Mouse (Mus musculus) splenic B cell, adult 2 months (primary cell): ENCODE results near the gene Siah1b.

Experiments
- DNase-seq: peaks from one replicate; pipeline ENCODE4 v3.0.0-alpha.2; 2011; ENCODE audit warnings: low read depth, low spot score
- H3K27me3 ChIP-seq: 2 replicates; pipeline ENCODE4 v1.6.1; 2012; ENCODE audit warnings: mild to moderate bottlenecking, low read length, moderate library complexity, mixed read lengths; ENCODE audit not compliant: control insufficient read depth, poor library complexity, insufficient read depth, severe bottlenecking
- H3K36me3 ChIP-seq: 2 replicates; pipeline ENCODE4 v1.6.1; 2012; ENCODE audit warnings: mild to moderate bottlenecking, low read length, moderate library complexity, mixed read lengths; ENCODE audit not compliant: control insufficient read depth, poor library complexity, insufficient read depth, severe bottlenecking

The Siah1b gene

DNA sequence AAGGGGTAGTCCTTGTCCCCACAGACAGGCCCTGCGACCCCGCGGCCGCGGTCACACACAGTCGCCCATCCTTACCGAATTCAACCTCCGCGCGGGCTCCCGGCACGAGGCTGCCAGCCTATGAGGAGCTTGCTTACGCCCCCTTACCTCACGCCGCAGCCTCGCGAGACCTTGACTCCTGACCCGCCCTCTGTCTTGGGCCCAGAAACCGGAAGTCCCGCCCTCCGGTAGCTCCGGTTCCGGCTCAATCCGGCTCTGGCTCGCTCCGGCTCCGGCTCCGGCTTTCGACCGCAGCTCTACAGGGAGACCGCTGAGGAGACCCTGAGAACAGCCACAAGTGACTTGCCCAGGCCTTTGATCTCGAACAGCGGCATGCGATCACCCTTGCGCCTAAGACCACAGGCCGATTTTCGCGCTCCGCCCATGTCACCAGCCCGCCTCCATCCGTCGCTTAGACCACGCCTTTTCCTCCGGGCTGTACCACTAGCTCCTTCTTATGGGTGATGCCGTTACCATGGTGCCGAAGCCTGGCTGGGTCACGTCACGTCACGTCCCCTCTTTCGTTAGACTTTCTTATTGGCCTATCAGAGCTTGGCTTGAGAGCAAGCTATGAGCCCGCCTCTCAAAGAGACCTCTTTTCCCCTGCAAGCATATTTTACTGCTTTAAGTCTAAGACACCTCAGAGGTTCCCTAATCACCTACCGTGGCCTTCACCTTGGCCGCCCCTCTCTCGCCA lies at the start of gene Siah1b:
Siah1b (minus strand) TSS at position 454 of the 736 bp plus-strand sequence.
- Histone ChIP-seq H3K27me3 (no peaks in the 10 kb centered on the region), H3K36me3 (no peaks in the 10 kb centered on the region)
- DNase-seq, result peak; percentile 96

DNA sequence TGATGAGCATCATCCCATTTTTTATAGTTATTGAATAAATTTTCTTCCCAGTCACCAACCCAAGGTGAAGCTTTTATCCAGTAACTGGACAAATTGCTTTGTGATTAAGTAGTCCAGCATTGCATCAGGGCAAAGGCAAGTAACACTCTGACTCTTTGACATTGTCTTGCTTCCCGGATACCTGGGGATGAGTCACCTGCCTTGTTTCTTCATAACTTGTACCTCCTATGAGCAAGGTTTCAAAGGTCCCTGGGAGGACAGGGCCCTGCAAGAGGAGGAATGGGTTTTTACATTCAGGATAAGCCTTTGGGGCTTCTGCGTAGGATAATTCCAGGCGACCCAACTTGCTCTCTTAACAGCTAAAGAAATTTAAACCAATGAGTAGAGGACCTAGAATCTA lies 47.6 kb upstream of the Siah1b start:
- Histone ChIP-seq H3K36me3 (no peaks in the 10 kb centered on the region), H3K27me3 (no peaks in the 10 kb centered on the region)

DNA sequence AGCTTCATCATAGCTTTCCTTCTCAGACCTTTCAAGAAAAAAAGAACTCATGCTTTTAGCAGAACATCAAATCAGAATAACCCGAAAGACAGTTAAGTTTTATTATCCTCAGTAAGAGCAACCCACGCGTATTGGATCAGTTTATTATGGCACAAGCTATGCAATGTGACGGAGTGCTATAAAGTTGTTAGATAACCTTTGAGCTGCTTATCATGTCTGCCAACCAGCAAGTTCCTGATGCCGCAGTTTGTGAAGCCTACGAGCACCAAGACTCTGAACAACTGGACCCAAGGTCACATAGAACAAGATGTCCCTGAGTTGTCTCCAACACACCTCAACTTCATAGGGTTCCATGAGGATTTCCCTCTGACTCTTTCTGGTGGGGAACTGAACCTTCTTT lies 37.5 kb upstream of the Siah1b start:
- Histone ChIP-seq H3K36me3 (no peaks in the 10 kb centered on the region), H3K27me3 (no peaks in the 10 kb centered on the region)
- no peak for DNase-seq

More for the DNA sequence above, 47.6 kb upstream of the Siah1b start:
- DNase-seq, result no peak

DNA sequence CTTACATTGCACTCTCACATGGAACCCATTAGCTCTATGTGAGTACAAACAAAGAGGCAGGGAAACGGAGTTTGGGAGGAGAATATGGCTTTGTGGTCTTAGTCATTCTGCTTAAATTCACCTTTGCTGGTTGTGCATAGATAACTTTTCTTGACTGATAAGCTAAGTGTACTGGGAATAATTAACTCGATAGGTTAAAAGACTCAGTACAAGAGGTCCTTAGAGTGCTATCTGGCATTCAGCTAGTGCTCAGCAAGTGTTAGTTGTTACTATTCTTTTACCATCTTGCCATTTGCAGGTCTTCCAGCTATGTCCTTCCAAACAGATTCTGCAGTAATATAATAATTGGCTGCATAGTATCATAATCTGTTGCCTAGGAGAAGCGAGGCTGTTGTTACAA lies 34.9 kb upstream of the Siah1b start:
- H3K27me3 ChIP-seq, result no peaks in the 10 kb centered on the region
- no peaks in the 10 kb centered on the region for H3K36me3 ChIP-seq
- no peak for DNase-seq

DNA sequence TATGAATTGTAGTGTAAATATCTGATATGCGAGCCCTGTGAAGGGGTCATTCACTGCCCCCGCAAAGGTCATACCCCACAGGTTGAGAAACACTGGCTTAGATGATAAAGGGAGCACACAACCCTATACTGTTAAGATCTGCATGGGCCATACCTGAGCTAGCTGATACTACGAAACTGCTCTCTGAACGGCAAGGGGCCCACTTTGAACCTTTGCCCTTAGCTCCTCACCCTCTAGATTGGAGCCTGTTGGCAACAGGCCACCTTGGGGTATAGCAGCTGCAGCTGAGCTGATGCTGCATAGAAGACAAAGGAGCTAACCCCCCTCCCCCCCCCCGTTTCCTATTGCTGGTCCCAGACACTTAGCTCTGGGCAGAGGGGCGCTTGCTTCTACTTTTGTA lies 26.4 kb upstream of the Siah1b start:
- DNase-seq, result no peak
- Histone ChIP-seq H3K27me3 (no peaks in the 10 kb centered on the region), H3K36me3 (no peaks in the 10 kb centered on the region)

DNA sequence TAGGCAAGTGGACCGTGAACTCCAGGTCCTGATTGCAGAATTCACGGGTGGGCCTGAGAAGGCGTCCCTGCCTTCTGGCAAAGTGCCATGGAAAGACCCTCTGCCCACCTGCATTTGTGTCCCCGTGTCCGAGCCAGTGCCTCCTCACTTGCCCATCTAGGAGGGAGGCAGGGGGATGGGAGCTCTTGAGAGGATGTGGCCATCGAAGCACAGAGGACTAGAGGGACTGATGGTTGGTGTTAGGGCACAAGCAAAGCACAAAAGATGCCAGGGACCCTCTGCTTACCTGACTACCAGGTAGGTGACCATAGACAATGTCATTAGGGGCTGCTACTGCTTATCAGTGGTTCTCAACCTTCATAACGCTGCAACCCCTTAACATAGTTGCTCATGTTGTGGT lies 25.9 kb upstream of the Siah1b start:
- DNase-seq, result no peak

DNA sequence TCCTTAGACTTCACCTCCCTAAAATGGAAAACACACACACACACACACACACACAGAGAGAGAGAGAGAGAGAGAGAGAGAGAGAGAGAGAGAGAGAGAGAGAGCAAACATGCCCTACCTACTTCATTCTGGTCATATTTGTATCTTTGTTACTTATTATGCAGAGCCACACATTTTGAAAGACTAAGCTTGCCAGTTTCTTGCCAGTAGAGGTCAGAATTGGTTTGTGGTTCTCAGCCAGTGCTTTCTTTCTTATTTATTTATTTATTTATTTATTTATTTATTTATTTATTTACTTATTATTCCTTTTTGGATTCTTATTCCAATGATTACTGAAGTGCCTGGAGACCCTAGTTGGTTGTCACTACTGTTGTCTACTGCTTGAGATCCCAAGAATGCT lies 25.2 kb upstream of the Siah1b start:
- Histone ChIP-seq H3K27me3 (no peaks in the 10 kb centered on the region), H3K36me3 (no peaks in the 10 kb centered on the region)
- no peak for DNase-seq

More for the DNA sequence above, 25.9 kb upstream of the Siah1b start:
- Histone ChIP-seq H3K36me3 (no peaks in the 10 kb centered on the region), H3K27me3 (no peaks in the 10 kb centered on the region)

DNA sequence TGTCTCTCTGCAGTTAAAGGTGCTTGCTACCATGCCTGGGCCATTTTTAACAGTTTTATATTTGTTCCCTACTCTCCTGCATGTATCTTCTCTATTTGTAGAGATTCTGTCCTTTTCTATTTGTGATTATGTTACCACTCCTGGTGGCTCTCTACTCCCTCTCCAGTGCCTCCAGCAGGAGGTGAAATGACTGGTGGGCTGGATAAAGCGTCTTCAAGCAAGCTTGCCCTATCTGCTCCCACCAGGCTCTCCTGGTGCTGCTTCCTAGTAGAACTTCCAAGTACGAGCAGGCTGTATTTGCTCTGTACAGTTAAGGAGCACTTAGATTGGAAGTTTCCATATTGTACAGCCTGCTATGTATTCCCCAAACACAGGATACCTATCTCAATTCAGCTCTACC lies 19.5 kb upstream of the Siah1b start:
- no peaks in the 10 kb centered on the region for H3K27me3 ChIP-seq
- DNase-seq, result no peak
- no peaks in the 10 kb centered on the region for H3K36me3 ChIP-seq

DNA sequence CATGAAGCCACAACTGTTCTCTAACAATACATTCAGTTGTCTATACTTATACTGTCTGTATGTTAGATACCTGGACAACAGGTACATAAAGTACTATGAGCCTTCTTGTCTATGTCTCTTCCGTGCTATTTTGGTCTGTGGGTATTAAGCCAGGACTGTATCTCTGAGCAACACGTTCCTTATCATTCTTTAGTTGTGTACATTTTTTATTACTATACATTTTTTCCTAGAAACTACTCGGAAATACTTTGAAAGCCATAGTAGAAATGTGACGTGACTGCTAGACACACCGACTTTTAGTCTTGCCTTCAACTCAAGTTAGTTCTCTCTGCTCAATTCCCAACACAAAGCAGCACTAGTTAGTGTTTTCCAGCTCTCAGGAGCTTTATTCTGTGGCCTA lies 17.1 kb upstream of the Siah1b start:
- DNase-seq, result no peak
- no peaks in the 10 kb centered on the region for H3K27me3 ChIP-seq
- no peaks in the 10 kb centered on the region for H3K36me3 ChIP-seq

DNA sequence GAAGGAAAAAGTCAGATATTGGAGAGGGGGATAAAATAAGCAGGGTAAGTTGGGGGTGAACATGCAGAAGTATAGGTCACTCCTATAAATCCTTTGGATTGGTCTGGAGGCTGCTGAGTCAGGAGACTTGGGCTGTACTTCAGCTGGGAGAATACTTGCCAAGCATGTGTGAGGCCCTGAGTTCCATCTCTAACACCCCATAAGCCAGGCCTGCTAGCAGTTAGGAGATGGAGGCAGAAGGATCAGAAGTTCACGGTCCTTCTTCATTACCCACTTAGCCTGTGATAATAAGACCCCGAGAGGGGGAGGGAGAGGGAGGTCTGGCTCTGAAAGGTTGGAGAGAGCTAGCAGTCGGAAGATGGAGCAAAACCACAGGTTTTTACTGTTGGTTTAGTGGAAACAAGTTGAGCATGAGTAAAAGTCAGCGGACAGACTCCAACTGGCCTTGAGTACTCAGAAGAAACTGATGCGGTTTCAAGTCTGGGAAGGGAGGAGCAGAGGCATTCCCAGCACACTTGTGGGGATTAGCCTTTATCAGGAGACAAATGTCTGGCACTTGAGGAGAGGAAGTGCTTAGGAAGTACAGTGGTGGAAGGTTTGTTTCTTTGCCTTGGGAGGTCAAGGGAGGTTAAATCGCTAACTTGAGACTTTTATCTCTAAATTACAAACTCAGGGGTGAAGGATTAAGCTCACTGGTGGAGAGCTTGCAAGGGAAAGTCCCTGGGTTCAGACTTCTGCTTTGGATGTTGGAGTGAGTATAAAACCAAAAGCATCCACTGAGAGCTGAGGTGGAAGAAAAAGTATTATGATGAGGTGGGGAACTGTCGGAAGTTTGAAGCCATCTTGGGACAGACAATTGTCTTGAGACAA lies 16.2 kb upstream of the Siah1b start:
- H3K27me3 ChIP-seq, result no peaks in the 10 kb centered on the region
- no peaks in the 10 kb centered on the region for H3K36me3 ChIP-seq
- DNase-seq, result no peak

DNA sequence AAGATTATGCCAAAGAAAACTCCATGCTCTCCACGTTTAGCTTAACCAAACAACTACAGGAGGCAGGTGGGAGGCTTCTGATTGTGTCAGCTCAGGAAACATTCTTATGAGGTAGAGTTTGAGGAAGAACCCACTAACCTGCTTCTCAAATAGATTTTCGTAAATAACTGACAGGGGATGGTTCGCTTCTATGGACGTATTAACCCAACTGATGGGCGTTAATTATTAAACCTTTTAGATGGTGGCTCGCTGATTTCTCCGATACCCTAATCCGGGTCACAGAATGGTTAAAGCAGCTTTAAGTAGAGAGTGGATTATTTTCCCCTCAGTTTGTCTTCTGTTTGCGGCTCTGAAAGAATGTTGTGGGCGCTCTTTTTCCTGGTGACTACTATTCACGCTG lies 13.6 kb upstream of the Siah1b start:
- no peak for DNase-seq
- no peaks in the 10 kb centered on the region for H3K36me3 ChIP-seq
- no peaks in the 10 kb centered on the region for H3K27me3 ChIP-seq

DNA sequence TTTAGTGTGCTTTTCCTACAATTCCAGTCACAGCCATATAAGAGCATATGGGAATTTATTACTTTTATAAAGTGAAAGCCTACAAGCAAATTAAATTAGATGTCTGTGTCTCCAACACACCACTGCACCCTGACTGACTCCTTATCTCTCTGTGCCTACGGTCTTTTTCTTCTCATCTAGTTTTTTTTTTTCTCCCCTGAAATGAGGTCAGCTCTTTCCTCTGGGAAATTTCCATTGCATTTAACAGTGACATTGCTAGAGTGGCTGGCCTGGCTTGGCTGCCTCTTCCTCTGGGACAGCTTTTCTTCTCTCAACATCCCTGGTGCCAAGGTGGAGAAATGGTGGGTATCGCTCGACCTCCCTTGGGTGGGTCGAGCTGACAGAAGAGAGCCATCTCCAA lies 12.3 kb upstream of the Siah1b start, which contains the start of gene Cltrn:
Cltrn (plus strand) TSS at position 249 of the 400 bp plus-strand sequence.
- no peaks in the 10 kb centered on the region for H3K27me3 ChIP-seq
- H3K36me3 ChIP-seq, result no peaks in the 10 kb centered on the region
- DNase-seq, result no peak

DNA sequence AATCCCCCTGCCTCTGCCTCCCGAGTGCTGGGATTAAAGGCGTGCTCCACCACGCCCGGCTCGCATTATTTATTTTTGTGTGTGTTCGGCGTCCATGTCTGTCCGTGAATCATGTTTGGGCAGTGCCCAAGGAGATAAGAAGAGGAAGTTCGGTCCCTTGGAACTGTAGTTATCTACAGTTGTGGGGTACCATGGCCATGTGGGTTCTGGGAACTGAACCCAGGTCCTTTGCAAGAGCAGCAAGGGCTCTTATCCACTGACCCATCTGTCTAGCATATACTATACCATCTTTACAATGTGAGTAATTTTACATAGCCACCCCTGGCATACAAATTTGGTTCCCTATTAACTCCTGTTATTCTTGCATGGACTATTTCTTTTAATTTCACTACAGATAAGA lies 5.7 kb upstream of the Siah1b start:
- Histone ChIP-seq H3K36me3 (no peaks in the 10 kb centered on the region), H3K27me3 (no peaks in the 10 kb centered on the region)
- no peak for DNase-seq

DNA sequence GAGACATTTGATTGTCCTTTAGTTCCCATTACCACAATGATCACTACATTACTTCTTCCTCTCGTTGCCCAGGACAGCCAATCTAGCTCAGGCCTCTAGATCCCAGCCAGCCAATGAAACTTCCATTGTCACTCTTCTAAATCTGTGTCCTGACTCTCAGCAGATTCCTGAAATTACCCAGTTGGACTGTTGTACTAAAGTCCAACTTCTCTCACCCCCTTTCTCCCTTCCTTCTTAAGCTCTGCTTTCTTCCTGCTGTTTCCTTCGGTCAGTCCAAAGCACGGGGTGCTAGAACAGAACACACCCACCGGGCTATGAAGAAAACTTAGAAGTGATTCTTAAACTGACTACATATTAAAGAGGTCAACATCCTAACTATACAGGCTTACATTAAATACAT lies 7.3 kb downstream of the Siah1b start:
- DNase-seq, result no peak
- H3K27me3 ChIP-seq, result no peaks in the 10 kb centered on the region; the same call in 1 of the 2 replicates
- no peaks in the 10 kb centered on the region for H3K36me3 ChIP-seq

DNA sequence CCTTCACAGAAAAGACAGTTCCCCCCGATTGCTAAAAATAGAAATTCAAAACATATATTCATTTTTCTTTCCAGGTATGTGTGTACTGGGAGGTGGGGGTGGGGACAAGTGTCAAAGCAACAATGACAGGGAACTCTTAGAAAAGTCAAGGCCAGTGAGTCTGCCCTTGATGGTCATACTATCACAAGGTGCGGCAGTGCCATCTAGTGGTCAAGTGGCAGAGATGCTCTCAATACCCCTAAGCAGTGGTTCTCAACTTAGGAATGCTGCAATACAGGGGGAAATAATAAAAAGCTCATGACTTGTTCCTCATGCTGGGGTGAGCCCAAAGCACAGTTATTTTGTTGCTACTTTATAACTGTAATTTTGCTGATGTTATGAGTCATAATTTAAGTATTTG lies 10.1 kb downstream of the Siah1b start:
- peak; percentile 83 for DNase-seq
- no peaks in the 10 kb centered on the region; the same call in 1 of the 2 replicates for H3K27me3 ChIP-seq
- H3K36me3 ChIP-seq, result no peaks in the 10 kb centered on the region
